1 mouse cellular context compared by ENCODE assay signal in genomic region chr7:80324816-80325119, GRCm38 (mm10).
A peak's percentile ranks its signal among the peaks of the same experiment; 100 is the strongest.
TF ChIP-seq lines count a peak whose summit lies in the region.

No protein-coding gene starts in this region.

TF ChIP-seq in ES-E14, 5 proteins besides CTCF, POLR2A, EP300 and RAD21:
- TF ChIP-seq ZNF384 (IDR thresholded peaks at IDR 0.05; ENCODE audit: low read depth, low read length): peak; percentile 61; the same call in 1 of the 2 replicates
TF ChIP-seq in ES-E14: peak in this region for 1; not testable (repeated sequence) for 4.
